Mouse (Mus musculus) embryo, embryonic 9.5 days (tissue): ENCODE measurements around the gene Ngly1.
A peak's percentile ranks its signal among the peaks of the same experiment; 100 is the strongest.

Experiments used
- DNase-seq: peaks from one replicate; pipeline ENCODE4 v3.0.0-alpha.2; 2017; ENCODE audit errors: extremely low spot score

Ngly1 gene

GRCm38 (mm10) chr14:16249171-16249874 is at the start of gene Ngly1, which contains the start of gene Oxsm:
TSS of gene Ngly1 (plus strand) at chr14:16249280.
TSS of gene Oxsm (minus strand) at chr14:16249808.
- peak; percentile 89 for DNase-seq

DNA sequence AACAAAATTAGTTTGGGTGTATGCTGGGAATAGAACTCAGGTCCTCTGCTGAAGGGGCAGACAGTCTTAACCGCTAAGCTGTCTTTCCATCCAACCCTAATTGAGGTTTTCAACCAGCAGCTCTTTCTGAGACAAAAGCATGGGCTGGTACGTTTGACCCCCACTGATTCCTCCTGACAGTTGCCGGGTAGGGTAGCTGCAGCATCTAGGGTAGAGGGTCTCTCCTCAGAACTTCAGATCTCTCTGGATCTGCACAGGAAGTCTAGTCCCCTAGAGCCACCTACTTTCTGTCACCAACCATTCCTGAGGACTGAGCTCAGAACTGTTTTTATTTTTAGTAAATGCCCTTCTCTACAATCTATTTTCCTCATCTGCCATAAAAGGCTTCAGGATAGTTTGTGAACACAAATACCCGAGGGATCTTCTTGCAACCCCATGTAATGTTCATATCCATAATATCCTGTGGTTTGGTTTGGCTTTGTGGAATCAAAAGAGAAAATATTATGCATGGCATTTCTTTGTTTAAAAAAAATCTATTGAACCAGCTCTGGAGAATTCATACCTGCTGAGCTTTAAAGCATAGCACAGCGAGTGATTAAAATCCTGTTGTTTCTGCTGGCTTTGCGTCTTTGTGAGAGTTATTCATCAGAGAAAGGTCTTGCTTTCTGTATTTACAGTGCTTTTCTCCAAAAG is 48.7 kb upstream of the Ngly1 start:
- DNase-seq = no peak

GRCm38 (mm10) chr14:16200969-16201638 is 48.0 kb upstream of the Ngly1 start:
- DNase-seq = no peak

GRCm38 (mm10) chr14:16201673-16202072 is 47.4 kb upstream of the Ngly1 start:
- no peak for DNase-seq

DNA sequence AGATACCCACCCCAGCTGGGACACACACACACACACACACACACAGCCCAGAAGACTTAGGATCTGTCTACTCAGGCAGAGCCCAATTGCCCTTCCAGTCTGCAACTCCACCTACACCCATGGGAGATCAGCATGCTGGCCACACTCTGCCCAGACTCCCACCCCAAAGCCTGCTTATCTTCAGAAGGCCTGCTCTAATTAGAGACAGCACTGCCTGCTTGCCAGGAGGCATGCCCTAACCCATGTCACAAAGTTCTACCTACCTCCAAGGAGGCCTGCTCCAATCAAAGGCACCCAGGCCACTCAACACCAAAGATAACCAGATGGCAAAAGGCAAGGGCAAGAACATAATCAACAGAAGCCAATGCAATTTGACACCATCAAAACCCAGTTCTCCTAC is 41.4 kb upstream of the Ngly1 start:
- no peak for DNase-seq

- DNase-seq = no peak
Observed at GRCm38 (mm10) chr14:16219015-16219414, 30.1 kb upstream of the Ngly1 start.

- no peak for DNase-seq
Observed at GRCm38 (mm10) chr14:16229395-16229794, 19.7 kb upstream of the Ngly1 start.

DNA sequence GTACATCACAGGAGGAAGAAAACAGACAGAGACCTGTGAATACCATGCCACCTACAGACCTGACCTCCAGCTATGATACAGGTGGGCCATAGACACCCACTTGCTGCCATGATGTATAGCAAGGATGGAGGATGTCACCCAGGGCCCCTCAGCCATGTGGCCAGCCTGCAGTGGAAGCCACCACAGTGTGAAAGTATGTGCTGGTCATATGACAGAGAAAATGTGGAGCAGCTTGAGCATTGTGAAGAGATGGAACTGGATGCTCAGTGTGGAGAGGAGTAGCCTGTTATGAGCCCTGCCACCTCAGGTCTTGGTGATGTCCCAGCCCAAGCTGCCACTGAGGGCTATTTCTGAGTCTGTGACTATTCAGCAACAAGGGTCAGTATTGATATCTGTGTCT is 18.5 kb upstream of the Ngly1 start:
- no peak for DNase-seq

DNA sequence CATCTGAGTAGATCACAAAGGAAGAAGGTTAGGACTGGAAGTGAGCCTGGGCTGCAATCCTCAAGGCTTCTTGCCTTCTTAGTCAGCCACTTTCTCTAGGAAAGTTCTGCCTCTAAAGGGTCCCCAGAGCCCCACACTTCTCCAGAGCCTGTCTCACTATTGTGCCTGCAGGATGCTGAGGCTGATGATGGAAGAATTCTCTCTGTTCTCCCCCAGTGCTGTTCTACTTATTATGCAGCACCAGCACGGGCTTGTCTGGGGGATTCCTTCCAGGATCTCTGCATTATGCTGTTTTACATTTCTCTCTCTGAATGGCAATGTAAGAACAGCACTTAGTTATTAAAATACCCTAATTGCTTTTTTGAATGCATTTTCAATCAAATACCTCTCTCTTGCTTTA is 15.6 kb upstream of the Ngly1 start:
- DNase-seq = no peak

DNA sequence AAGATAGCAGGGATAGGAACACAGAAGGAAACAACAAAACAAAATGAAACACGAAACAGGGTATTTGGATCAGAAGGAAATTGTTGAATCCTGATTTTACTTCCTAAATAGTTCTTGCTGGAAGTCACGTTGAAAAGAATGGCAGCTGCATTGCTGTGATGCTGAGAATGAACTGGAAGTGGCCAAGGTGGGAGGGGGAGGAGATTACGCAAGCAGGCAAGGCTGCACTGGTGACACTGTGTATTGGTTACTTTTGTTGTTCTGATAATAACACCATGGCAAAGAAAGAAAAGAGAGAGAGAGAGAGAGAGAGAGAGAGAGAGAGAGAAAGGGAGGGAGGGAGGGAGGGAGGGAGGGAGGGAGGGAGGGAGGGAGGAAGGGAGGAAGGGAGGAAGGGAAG is 12.6 kb upstream of the Ngly1 start:
- DNase-seq = no peak

- no peak for DNase-seq
Observed at GRCm38 (mm10) chr14:16242193-16242815, 6.8 kb upstream of the Ngly1 start.

GRCm38 (mm10) chr14:16242947-16243602 is 6.0 kb upstream of the Ngly1 start:
- DNase-seq = peak; percentile 87

DNA sequence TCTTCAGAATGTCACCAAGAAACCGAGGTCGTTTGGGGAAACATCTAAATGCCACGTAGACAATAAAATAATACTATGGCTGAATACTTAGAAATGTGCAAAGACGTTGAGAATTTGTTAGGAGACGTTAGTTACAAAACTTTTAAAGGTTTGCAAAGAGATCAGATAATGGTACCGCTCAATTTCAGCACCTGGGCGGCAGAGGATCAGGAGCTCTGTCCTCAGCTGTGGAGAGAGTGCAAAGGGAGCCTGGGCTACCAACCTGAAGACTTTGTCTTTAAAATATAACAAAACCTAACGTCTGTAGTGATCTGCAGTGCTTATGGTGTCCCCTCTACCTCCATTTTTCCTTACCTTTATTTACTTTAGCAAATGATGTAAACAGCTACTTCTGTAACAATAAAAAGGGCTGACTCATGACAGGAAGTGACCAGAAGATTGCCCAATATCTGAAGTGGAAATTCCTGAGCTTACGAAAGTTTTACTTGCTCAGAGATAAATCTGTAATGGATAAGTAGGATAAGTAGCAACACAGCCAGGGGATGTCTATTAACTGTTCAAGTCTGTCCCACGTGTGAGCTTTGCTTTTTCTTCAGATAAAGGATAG is 5.4 kb upstream of the Ngly1 start:
- no peak for DNase-seq

DNA sequence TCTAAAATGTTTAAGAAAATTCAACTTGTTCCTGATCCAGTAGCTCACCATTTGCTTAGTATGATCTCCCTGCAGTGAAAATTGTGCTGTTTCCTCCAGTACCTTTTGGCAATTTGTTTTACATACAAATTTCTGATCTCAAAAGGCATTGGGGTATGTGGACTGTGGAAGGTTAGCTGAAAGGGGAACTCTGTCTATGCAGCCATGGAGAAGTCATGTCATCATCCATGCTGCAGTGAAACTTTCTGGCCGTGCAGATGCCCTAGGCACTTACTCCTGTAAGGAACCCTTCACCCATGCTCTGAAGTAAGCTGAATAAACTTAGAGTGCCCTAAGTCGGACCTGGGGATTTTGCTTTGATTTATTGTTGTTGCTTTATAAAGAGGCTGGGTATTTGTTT is 4.7 kb upstream of the Ngly1 start:
- DNase-seq = no peak

- DNase-seq = no peak
Observed at GRCm38 (mm10) chr14:16245127-16245526, 4.0 kb upstream of the Ngly1 start.

DNA sequence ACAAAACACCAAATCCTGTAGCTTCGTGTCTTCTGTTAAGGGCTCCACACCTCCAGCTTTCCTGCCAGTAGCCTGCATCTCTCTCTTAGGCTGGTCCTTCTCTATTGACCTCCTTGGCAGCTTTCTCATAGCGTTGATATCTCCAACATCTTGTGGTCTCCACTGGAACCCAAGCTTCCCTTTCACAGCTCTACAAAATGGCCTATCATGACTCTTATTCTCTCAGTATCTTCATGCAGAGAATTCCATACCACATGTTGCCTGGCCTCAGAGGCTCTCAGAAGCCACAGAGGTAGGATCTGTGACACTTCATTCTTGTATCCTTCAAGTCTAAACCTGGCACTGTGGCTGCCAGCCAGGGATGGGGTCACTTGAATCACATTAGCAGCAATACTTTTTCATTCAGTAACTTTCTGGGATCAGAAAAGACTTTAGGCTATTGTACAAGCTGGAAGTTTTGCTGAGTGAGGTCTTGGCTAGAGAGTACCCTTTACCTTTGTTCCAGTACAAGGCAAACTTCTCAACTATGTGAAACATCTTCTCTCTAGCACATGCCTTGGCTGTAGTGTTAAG is 2.7 kb upstream of the Ngly1 start:
- DNase-seq = no peak

DNA sequence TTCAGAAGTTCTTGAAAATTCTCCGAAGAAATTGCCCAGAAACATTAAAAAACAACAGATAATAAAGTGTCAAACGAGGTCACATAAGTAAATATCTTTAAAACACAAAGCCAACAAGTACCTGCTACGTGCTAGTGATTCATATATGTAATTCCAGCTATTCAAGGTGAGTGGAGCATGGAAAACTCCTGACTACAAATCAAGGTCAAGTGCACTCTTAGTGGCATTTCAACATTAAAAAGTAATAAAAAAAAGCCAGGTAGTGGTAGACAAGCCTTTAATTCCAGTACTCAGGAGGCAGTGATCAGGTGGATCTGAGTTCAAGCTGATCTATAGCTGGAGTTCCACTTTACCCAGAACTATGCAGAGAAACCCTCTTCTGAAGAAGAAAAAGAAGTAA is 945 bp upstream of the Ngly1 start:
- no peak for DNase-seq

- DNase-seq = no peak
Observed at GRCm38 (mm10) chr14:16248603-16249157, 400 bp upstream of the Ngly1 start.

- no peak for DNase-seq
Observed at GRCm38 (mm10) chr14:16250099-16250498, 1.0 kb downstream of the Ngly1 start.

- DNase-seq = no peak
Observed at GRCm38 (mm10) chr14:16255745-16256144, 6.7 kb downstream of the Ngly1 start.

GRCm38 (mm10) chr14:16256209-16256608 is 7.1 kb downstream of the Ngly1 start:
- no peak for DNase-seq
